Mouse (Mus musculus): Measurements from ENCODE around the gene Sec24c. TPM values are rescaled to one million over a fixed set of nuclear protein-coding genes. Genes with fewer than 3 reads are reported as not detected.

The Sec24c gene
- 330 TPM for polyA plus RNA-seq (2017; shearing (Covaris generic))

GRCm38 (mm10) chr14:20674064-20674833 is at the start of gene Sec24c:
Sec24c (plus strand) TSS chr14:20674308.

GRCm38 (mm10) chr14:20640644-20641437 is 33.3 kb upstream of the Sec24c start, which contains the start of gene Usp54:
Usp54 (minus strand) TSS chr14:20641063.

GRCm38 (mm10) chr14:20656361-20656760 is 17.7 kb upstream of the Sec24c start, which contains the start of gene Myoz1:
Myoz1 (minus strand) TSS chr14:20656540.

GRCm38 (mm10) chr14:20668154-20668810 is 5.8 kb upstream of the Sec24c start, which contains the start of gene Synpo2l:
Synpo2l (minus strand) TSS chr14:20668354.

GRCm38 (mm10) chr14:20694884-20695760 is 21.0 kb downstream of the Sec24c start, which contains the start of gene Fut11:
Fut11 (plus strand) TSS chr14:20694968.

GRCm38 (mm10) chr14:20702741-20703381 is 28.8 kb downstream of the Sec24c start, which contains the start of gene Chchd1:
Chchd1 (plus strand) TSS chr14:20703006.

GRCm38 (mm10) chr14:20707201-20708190 is 33.4 kb downstream of the Sec24c start, which contains the start of gene Zswim8:
Zswim8 (plus strand) TSS chr14:20707552.

GRCm38 (mm10) chr14:20733952-20734774 is 60.1 kb downstream of the Sec24c start, which contains the start of gene Ndst2:
Ndst2 (minus strand) TSS chr14:20734562.

Other genes with a start within 250 kb of the Sec24c start
- gene Cfap70, start 222.1 kb upstream of the Sec24c start, polyA plus RNA-seq (2017; shearing (Covaris generic)): not detected
- gene Anxa7, start 194.2 kb upstream of the Sec24c start, polyA plus RNA-seq (2017; shearing (Covaris generic)): 53.7 TPM
- gene Mss51, start 177.4 kb upstream of the Sec24c start, polyA plus RNA-seq (2017; shearing (Covaris generic)): 1.1 TPM
- gene Ppp3cb, start 127.7 kb upstream of the Sec24c start, polyA plus RNA-seq (2017; shearing (Covaris generic)): 13.9 TPM
- gene Usp54, start 33.2 kb upstream of the Sec24c start, polyA plus RNA-seq (2017; shearing (Covaris generic)): 3.7 TPM
- not detected for gene Myoz1, start 17.8 kb upstream of the Sec24c start, polyA plus RNA-seq (2017; shearing (Covaris generic))
- gene Synpo2l, start 6.0 kb upstream of the Sec24c start, polyA plus RNA-seq (2017; shearing (Covaris generic)): not detected
- 4.7 TPM for gene Fut11, start 20.7 kb downstream of the Sec24c start, polyA plus RNA-seq (2017; shearing (Covaris generic))
- gene Chchd1, start 28.7 kb downstream of the Sec24c start, polyA plus RNA-seq (2017; shearing (Covaris generic)): 146 TPM
- gene Zswim8, start 33.2 kb downstream of the Sec24c start, polyA plus RNA-seq (2017; shearing (Covaris generic)): 17.0 TPM
- gene Ndst2, start 60.3 kb downstream of the Sec24c start, polyA plus RNA-seq (2017; shearing (Covaris generic)): 8.3 TPM
- 7.1 TPM for gene Camk2g, start 119.8 kb downstream of the Sec24c start, polyA plus RNA-seq (2017; shearing (Covaris generic))
- gene Plau, start 162.4 kb downstream of the Sec24c start, polyA plus RNA-seq (2017; shearing (Covaris generic)): not detected